Mouse (Mus musculus) adrenal gland, adult 2 months (tissue): ENCODE data around the gene Runx2. TPM values are rescaled to one million over a fixed set of nuclear protein-coding genes. Genes with fewer than 3 reads are reported as not detected.

Experiments
- DNase-seq: peaks from one replicate; pipeline ENCODE4 v3.0.0; 2021
- polyA plus RNA-seq: library from polyadenylated mRNA; depleted of rRNA; stranded (reverse); fragments of >200 nt; gene quantifications from 2 replicates; pipeline ENCODE4 v1.2.3, GENCODE M21; 2012
- total RNA-seq, 2 experiments: library from RNA; stranded (reverse); gene quantifications; 2 replicates each; pipeline ENCODE4 v1.2.3; 2021

Gene Runx2
- total and polyA plus RNA-seq, 3 experiments, result 16.8 to 32.5 (median 31.0) TPM

DNA sequence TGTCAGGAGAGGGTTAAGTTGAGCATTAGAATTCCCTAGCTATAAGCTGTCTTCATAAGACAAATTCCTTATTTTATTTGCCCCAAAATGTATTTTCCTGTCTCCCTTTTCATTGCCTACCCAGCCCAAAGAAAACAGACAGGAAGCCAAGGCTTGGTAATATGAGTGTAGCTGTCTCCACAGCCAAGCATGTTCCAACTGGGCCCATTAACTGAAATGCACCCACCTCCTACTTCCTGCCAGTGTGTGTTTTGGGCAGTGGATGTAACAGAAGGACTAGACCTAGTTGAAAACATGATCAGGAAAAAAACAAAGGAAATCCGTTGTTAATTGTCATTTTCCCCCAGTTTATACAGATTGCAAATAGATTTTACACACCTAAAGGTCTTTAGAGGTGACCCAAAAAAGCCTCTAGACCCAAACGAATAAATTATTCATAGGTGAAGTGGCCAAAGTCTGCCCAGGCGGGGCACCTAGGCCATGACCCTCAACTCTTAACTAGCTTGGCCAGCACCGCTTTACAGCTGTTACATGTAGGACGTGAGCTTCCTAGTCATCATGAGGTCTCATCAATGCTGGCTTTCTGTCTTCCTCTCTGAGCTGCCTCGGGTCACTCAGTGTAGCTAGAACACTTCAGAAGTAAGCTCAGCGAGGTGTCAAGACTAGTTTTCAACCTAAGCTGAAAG is 154.3 kb downstream of the Runx2 start:
- DNase-seq, result no peak

- DNase-seq, result peak; percentile 73
These were observed 160.1 kb downstream of the Runx2 start for GRCm38 (mm10) chr17:44654503-44654902.

- DNase-seq, result peak; percentile 78
These were observed 161.5 kb downstream of the Runx2 start for GRCm38 (mm10) chr17:44653081-44653480.

DNA sequence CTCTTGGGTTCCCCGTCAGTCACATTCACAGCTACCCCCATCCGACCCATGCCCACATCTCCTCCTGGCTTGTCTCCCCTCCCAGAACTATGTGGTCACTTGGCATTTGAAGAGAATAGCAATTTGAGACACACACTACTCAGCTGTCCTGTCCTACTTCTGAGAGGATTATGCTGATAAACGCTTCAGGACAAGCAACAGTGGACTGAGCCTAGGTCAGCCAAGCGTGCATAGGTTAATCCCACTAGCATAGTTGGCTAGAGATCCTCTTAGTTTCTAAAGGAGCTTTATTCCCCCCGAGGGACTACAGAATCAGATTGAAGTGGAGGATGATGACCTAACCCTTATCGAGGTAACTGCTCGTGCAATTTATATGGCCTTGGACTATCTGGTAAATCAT is 162.5 kb downstream of the Runx2 start:
- DNase-seq, result no peak

GRCm38 (mm10) chr17:44651613-44652012 is 163.0 kb downstream of the Runx2 start:
- DNase-seq, result no peak

DNA sequence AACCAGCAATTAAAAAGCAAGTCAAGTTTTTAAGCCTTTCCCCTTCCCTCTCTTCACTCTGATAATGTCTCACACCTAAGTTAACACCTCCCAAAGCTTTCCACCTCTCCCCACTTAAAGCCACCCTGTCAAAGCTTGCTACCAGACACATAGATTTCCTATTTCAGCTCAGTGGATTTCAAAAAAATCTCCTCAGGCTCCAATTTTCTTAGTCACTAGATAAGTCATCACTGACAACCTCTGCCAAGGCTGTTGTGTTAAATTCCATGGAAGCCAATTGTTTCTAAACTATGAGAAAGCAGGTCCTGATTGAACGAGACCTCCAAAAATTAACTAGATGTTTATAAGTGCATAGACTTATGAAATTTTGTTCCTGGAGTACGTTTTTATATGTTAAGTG is 164.2 kb downstream of the Runx2 start:
- DNase-seq, result peak; percentile 34

DNA sequence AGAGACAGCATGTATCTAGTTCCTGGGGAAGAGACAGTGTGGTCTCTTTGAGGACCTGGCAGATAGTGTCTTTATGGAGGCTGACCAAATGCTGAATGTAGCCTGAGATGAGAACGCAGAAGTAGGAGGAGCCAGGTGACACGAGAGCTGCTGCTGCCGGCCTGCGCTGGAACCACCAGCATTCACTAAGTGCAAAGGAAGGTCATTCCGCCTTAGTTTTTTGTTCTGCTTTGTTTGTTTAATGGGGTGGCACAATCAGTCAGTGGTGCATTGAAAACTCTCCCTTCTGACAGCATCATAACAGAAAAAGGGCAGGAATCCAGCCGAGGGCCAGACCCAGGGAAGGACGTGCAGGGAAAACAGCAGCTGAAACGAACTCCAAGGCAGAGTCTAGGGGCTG is 165.5 kb downstream of the Runx2 start:
- DNase-seq, result no peak

DNA sequence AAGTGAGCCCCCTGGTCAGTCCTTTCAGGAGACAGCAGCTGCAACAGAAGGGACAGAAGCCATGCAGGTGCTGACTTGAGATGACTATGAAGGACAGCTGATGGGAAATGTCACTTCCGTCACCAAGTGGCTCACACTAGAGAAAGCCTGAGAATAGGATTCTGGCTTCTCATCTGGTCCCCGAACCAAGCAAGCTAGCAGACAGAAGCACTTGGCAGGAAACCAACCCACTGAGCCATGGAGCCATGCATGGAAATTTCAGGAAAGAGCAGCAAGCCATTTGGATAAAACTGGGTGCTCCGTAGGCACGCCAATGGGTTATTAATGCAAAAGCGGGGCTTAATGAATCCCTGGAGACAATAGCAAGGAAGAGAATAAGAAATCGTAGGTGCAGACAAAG is 166.7 kb downstream of the Runx2 start:
- DNase-seq, result no peak

GRCm38 (mm10) chr17:44645146-44645545 is 169.5 kb downstream of the Runx2 start:
- DNase-seq, result no peak

DNA sequence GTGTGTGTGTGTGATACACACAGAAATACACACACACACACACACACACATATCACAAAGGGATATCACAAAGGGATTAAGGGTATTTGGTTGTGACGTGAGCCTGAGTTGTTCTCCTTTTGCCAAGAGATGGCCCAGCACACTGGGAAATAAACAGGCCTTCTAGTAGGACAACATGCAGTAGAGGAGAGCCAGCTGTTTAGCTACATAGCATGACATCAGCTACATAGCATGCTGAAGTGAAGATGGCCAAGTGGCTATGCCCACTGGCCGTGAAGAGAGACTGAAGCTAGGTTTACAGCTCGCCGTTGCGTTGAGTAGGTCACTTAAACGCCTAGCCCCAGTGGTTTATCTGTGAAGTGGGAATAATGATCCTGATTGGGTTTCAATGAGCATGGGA is 171.3 kb downstream of the Runx2 start:
- DNase-seq, result no peak

DNA sequence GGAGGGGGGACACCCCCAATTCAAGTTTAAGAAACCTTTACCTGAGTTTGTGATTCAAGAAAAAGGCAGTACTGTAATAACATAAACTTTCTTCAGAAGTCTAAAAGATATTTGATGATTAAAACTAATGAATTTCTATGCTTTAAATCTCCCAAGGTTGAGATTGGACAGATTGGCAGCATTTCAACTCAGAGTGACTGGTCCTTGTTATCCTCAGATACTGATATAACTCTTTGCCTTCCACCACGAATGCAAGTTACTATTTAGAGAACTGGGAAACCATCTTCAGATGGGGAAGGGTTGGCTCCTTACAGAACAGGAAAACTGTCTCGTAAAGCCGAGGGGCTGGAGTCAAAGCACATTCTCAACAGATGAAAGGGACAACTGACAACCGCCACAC is 172.5 kb downstream of the Runx2 start:
- no peak for DNase-seq

- no peak for DNase-seq
These were observed 173.7 kb downstream of the Runx2 start for GRCm38 (mm10) chr17:44640910-44641309.

- DNase-seq, result no peak
These were observed 175.2 kb downstream of the Runx2 start for GRCm38 (mm10) chr17:44639446-44639845.

DNA sequence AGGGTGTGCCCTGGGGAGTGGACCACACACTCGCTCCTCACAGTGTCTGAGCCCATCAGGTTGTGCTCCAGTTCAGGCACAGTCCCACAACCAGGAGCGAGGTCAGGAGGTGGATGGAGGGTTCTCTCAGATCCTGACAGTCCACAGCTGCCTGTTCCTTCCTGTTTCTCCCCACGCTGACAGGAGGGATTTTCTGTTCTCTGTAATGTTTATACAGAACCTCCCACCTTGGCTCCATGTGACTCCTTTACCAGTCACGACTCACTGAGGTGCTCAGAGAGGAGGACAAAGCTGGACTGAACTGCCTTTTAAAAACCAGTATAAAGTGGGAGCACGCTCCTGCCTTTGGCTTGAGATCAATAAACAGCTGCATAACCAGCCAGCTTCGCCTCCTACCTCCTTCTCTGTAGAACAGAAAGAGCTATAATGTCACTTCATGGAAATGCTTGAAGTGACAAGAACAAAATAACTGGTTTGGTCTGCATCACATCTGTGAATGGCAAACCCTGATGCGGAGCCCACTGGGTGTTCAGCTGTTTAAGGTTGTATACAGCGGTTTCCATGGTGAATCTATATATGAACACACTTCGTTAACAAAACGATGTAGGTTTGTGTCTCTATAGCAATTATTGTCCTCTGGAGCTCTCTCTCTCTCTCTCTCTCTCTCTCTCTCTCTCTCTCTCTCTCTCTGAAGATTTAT is 177.3 kb downstream of the Runx2 start:
- no peak for DNase-seq

DNA sequence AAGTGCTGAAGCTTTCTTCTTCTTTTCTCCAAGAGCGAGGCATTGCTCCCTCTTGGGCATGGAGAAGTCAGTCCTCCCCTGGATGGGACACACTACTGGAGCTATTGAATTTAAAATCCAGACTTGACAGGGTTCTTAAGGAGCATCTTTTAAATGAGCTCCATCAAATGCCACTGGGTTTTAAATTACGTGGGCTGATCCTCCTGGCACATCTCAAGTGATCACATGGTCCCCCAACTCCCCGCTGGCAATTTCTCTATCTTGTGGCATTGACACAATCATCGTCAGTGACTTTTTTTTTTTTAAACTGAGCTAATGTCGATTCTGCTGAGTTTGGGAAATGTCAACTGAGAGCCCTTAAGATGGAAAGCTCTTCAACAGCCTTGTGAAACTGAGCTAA is 180.1 kb downstream of the Runx2 start:
- DNase-seq, result no peak

GRCm38 (mm10) chr17:44633607-44634415 is 180.8 kb downstream of the Runx2 start:
- DNase-seq, result no peak

DNA sequence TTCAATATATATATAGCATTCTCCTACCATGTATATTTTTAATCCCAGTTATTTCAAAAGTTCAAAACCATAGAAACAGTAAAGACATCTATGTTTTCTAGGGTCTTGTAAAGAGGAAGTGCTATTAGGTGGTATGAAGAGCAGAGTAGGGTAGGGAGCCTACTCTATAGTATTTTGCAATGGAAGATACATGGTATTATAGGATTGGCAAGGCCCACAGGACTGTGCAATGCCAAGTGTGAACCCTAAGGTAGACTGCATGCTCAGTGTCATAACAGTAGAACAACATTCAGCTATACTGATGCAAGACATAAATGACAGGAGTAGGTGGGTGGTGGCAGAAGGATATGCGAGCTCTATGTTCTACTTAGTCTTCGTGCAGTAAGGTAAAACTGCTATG is 181.7 kb downstream of the Runx2 start:
- no peak for DNase-seq

- DNase-seq, result no peak
These were observed 182.3 kb downstream of the Runx2 start for GRCm38 (mm10) chr17:44632292-44632691.

GRCm38 (mm10) chr17:44631577-44631976 is 183.0 kb downstream of the Runx2 start:
- no peak for DNase-seq

- DNase-seq, result no peak
These were observed 187.3 kb downstream of the Runx2 start for GRCm38 (mm10) chr17:44627317-44627716.

GRCm38 (mm10) chr17:44623707-44624106 is 190.9 kb downstream of the Runx2 start:
- DNase-seq, result no peak

- no peak for DNase-seq
These were observed 191.3 kb downstream of the Runx2 start for GRCm38 (mm10) chr17:44623271-44623670.

- DNase-seq, result no peak
These were observed 194.1 kb downstream of the Runx2 start for GRCm38 (mm10) chr17:44620456-44620855.
